Mouse (Mus musculus) T-helper 1 cell (primary cell): ENCODE results near the gene Grasp.

ENCODE experiments used
- in situ Hi-C: fragments of 300-600 bp; cut with MboI, MseI; formaldehyde crosslinking; loops from one replicate; pipeline ENCODE4 v1.15.1; 2025; ENCODE audit warnings: high pct_unique_total_duplicates

Grasp gene

GRCm38 (mm10) chr15:101271107-101271506 lies 47.1 kb downstream of the Grasp start:
- in situ Hi-C loops = loop anchor here (10.0 to 25.0 kb wide), 2 partner anchors 966 to 1216 kb away; partner anchors contain the start of gene Itgb7

DNA sequence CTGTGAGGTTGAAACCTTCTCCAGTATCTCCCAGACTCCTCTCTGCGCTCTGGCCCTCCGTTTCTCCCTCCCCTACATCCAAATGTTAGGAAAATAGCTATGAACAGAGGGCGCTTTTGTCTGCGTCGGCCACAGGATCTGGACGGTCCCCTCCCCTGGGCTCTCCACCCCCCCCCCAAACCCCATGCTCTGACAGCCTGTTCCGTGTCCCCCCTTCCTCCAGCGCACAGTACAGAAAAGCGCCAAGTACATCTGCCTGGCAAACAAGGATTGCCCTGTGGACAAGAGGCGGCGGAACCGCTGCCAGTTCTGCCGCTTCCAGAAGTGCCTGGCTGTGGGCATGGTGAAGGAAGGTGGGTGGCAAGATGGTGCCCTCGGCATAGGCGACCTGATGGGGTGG lies 47.5 kb downstream of the Grasp start:
- in situ Hi-C loops = loop anchor here (10.0 to 25.0 kb wide), 2 partner anchors 966 to 1217 kb away; partner anchors contain the start of gene Itgb7

DNA sequence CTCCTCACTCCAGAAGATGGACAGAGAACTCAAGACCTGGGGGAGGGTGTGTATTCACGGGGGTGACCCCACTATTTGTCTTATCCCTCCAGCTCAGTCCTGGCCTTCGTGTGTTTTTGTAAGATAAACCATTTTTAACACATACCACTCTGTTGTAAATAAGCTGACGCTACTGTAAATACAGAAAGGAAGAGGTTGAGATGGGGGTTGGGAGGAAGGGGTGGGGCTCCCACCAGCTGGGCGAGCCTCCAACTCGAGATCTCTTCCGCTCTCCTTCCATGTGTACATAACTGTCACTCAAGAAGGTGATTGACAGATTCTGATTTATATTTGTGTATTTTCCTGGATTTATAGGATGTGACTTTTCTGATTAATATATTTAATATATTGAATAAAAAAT lies 50.4 kb downstream of the Grasp start:
- in situ Hi-C loops = loop anchor here (10.0 to 25.0 kb wide), 2 partner anchors 963 to 1220 kb away; partner anchors contain the start of gene Itgb7

DNA sequence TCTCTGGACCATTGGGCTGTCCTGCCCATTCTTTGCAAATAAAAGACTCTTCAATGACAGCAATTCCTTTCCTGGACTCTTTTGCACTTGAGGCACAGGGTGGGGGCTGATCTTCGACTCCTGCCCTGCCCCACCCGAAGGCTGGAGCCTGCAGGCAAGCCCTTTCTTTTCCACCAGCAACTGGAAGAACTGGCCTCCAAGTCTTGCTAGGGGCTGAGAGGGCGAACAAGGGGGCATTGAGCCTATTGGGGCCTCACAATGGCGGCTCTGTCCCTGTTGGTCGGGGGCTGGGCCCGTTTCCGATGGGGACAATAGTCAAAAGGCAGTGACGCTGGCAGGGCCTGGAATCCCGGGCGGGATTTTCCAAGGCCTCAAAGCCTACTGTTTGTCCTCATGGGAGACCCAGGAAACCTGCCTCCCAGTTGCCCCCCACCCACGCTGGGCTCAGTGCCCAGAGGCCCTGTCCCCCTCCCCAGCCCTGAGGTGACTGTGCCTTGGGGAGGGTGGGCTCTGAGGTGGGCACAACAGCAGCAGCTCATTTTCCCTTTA lies 53.4 kb downstream of the Grasp start:
- in situ Hi-C loops = loop anchor here (5.0 to 10.0 kb wide), 2 partner anchors 35 to 1223 kb away; no protein-coding TSS in a partner anchor

DNA sequence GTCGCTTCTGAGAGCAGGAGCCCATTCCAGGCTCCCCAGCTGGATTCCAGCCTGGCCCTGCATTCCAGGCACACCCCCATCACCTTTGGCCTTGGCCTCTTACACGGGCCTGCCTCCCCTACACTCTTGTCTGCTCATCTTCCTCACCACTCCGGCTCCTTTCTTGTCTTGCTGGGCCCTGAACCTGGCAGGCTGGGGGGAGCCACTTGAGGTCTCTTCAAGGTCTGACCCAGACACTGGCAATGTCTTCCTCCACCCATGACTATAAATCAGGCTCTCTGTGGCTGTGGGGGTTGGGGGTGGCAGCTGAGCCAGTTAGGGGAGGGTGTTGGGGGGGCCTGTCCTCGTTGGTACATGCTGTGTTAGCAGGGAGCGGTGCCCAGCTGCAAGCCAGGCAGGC lies 54.6 kb downstream of the Grasp start:
- in situ Hi-C loops = loop anchor here (5.0 to 10.0 kb wide), 2 partner anchors 36 to 1224 kb away; no protein-coding TSS in a partner anchor

GRCm38 (mm10) chr15:101279430-101279999 lies 55.5 kb downstream of the Grasp start:
- in situ Hi-C loops = loop anchor here (5.0 to 10.0 kb wide), 2 partner anchors 37 to 1225 kb away; no protein-coding TSS in a partner anchor
